Mouse (Mus musculus): ENCODE data around the gene Dmbt1.

DNA sequence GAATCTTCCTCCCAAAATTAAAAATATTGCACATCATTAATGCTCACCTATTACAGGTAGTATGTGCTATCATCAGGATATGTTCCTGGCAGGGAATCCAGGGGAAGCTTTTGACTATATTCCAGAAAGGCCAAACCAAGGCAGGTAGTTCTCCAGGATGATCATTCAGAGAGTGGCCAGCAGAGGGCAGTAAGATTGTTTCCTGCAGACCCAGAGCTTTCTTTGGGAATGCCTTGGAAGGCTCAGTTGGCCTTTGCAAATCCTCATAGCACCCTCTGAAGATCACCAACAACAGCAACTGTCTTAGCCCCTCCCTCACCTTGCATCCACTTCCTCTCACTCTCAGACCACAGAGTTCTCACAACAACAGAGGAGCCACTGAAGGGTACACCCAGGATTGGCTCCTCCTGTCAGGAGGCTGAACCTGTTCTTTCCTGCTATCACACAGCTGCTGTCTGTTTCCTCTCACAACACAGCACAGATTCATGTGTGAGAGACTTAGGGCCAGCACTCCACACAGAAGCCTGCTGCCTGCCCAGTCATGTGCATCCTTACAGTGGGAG lies 23.0 kb downstream of the Dmbt1 start:
- TF ChIP-seq CTCF (conservative IDR thresholded peaks at IDR 0.05; ENCODE audit: insufficient read depth, insufficient read length, low read depth, low read length) = peak; percentile 43
- no peak for TF ChIP-seq POLR2A (IDR thresholded peaks at IDR 0.05; ENCODE audit: low read depth, low read length)

Measured in kidney, adult 2 months (tissue).